Mouse (Mus musculus) 3134 (cell line): Measurements from ENCODE around the gene Fbxw2.
"Not testable (repeated sequence)": the region's sequence is repeated elsewhere in the genome, so short reads cannot be mapped to it uniquely, and the experiment has no call there.

Source experiments
- DNase-seq: peaks from one replicate; pipeline ENCODE4 v3.0.0-alpha.2; 2011; ENCODE audit warnings: low spot score; ENCODE audit not compliant: insufficient read length; ENCODE audit errors: extremely low read depth

The Fbxw2 gene

GRCm38 (mm10) chr2:34815893-34816292, 10.2 kb downstream of the Fbxw2 start:
- not testable (repeated sequence) for DNase-seq

- DNase-seq, result no peak
Measured at GRCm38 (mm10) chr2:34812706-34813105, 13.4 kb downstream of the Fbxw2 start.

- DNase-seq, result no peak
Measured at GRCm38 (mm10) chr2:34810775-34811174, 15.3 kb downstream of the Fbxw2 start.

GRCm38 (mm10) chr2:34809568-34809967, 16.5 kb downstream of the Fbxw2 start:
- no peak for DNase-seq

- DNase-seq, result no peak
Measured at GRCm38 (mm10) chr2:34808057-34808456, 18.1 kb downstream of the Fbxw2 start.

GRCm38 (mm10) chr2:34805364-34805950, 20.7 kb downstream of the Fbxw2 start:
- no peak for DNase-seq

GRCm38 (mm10) chr2:34804815-34805214, 21.3 kb downstream of the Fbxw2 start:
- no peak for DNase-seq

GRCm38 (mm10) chr2:34804172-34804571, 21.9 kb downstream of the Fbxw2 start:
- no peak for DNase-seq

GRCm38 (mm10) chr2:34803746-34804145, 22.4 kb downstream of the Fbxw2 start:
- no peak for DNase-seq

- DNase-seq, result not testable (repeated sequence)
Measured at GRCm38 (mm10) chr2:34802565-34803245, 23.4 kb downstream of the Fbxw2 start.

GRCm38 (mm10) chr2:34801516-34802482, 24.3 kb downstream of the Fbxw2 start:
- peak; percentile 97 for DNase-seq

GRCm38 (mm10) chr2:34800371-34800770, 25.7 kb downstream of the Fbxw2 start:
- no peak for DNase-seq

- DNase-seq, result peak; percentile 88
Measured at GRCm38 (mm10) chr2:34799357-34800256, 26.5 kb downstream of the Fbxw2 start, which contains the start of gene Rabepk. Gene Rabepk, minus strand, starts transcription at chr2:34799912.

- no peak for DNase-seq
Measured at GRCm38 (mm10) chr2:34795426-34795825, 30.7 kb downstream of the Fbxw2 start.

- DNase-seq, result no peak
Measured at GRCm38 (mm10) chr2:34794511-34794910, 31.6 kb downstream of the Fbxw2 start.

- not testable (repeated sequence) for DNase-seq
Measured at GRCm38 (mm10) chr2:34792543-34792942, 33.6 kb downstream of the Fbxw2 start.

GRCm38 (mm10) chr2:34790282-34790681, 35.8 kb downstream of the Fbxw2 start:
- DNase-seq, result no peak

- DNase-seq, result no peak
Measured at GRCm38 (mm10) chr2:34784085-34784484, 42.0 kb downstream of the Fbxw2 start.

GRCm38 (mm10) chr2:34783064-34784020, 42.8 kb downstream of the Fbxw2 start:
- DNase-seq, result no peak
